Mouse (Mus musculus): ENCODE measurements around the gene Slc2a9.

DNA sequence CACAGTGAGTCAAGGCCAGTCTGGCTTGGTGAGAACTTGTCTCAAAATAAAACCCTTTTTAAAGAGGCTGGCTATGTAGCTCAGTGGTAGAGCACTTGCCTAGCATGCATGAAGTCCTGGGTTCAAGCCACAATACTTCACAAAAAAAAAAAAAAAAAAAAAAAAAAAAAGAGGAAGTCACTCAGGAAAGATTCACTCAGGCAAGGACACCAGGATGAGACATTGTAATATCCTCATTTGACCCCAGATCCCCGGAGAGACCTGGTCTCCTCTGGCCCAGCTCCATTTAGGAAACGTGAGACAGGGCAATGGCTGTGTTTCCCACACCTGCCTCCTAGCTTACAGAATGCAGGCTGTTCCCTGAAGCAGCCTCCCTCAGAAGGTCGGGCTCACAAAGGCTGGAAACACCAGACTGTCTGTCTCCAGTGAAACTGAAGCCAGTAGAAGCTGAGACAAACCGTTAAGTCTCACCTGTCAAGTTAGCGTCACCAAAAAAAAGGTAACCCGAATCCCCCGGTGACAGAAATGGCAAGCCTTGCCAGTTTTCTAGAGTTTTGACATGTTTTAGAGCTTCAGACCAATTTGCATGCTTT lies 19.3 kb downstream of the Slc2a9 start:
- TF ChIP-seq POLR2A (IDR thresholded peaks at IDR 0.05; ENCODE audit: insufficient read depth, low read depth, low read length) (no peak), CTCF (IDR thresholded peaks at IDR 0.05) (no peak), EP300 (IDR thresholded peaks at IDR 0.05; ENCODE audit: insufficient read depth, low read depth, low read length) (no peak)

Measured in heart, adult 2 months (tissue).